Mouse (Mus musculus) midbrain, embryonic 10.5 days (tissue): ENCODE measurements around the gene Cmah. TPM values are rescaled to one million over a fixed set of nuclear protein-coding genes. Genes with fewer than 3 reads are reported as not detected.

Experiments used
- DNase-seq: peaks from one replicate; pipeline ENCODE4 v3.0.0-alpha.2; 2017; ENCODE audit warnings: low spot score
- H3K27ac ChIP-seq: fragments of 300-500 bp; sonication (generic); replicated peaks from 2 replicates; pipeline ENCODE4 v1.5.1; 2016; ENCODE audit warnings: mild to moderate bottlenecking
- H3K27me3 ChIP-seq: fragments of 300-500 bp; sonication (generic); 2 replicates; pipeline ENCODE4 v1.6.1; 2016; ENCODE audit warnings: low read depth, mild to moderate bottlenecking; ENCODE audit not compliant: poor library complexity, severe bottlenecking
- H3K36me3 ChIP-seq: fragments of 300-500 bp; sonication (generic); 2 replicates; pipeline ENCODE4 v1.6.1; 2016; ENCODE audit warnings: mild to moderate bottlenecking, moderate library complexity
- H3K4me1 ChIP-seq: fragments of 300-500 bp; sonication (generic); 2 replicates; pipeline ENCODE4 v1.6.1; 2016
- H3K4me3 ChIP-seq: fragments of 300-500 bp; sonication (generic); 2 replicates; pipeline ENCODE4 v1.5.1; 2016; ENCODE audit warnings: mild to moderate bottlenecking, moderate library complexity
- H3K9me3 ChIP-seq: fragments of 300-500 bp; sonication (generic); replicated peaks from 2 replicates; pipeline ENCODE4 v1.6.1; 2016; ENCODE audit warnings: mild to moderate bottlenecking
- WGBS: fragments of 180-500 bp; shearing (Covaris S2); methylation state at CpG from one replicate; pipeline ENCODE4 v1.1.7; 2016; 5-methylcytosine and 5-hydroxymethylcytosine counted together
- polyA plus RNA-seq: library from polyadenylated mRNA; unstranded; fragments of >200 nt; fragmentation: Nextera tagmentation; extraction: Ambion mirVana; gene quantifications from 2 replicates; pipeline ENCODE4 v1.2.1, GENCODE M21; 2016

Gene Cmah
- polyA plus RNA-seq, 1 experiment from 2014 or later, result 0.42 TPM

GRCm38 (mm10) chr13:24328036-24328817 is 1.0 kb downstream of the Cmah start:
- no peak overlapping the region for H3K4me3 ChIP-seq
- no peak for DNase-seq
- WGBS, result 85% methylated on average over 9 of the region's 9 CpGs
- H3K9me3 ChIP-seq, result no peaks in the 10 kb centered on the region
- H3K27ac ChIP-seq, result no peak overlapping the region
- H3K36me3 ChIP-seq, result no peaks in the 10 kb centered on the region
- H3K4me1 ChIP-seq, result no peaks in the 10 kb centered on the region
- H3K27me3 ChIP-seq, result no peaks in the 10 kb centered on the region

- Histone ChIP-seq H3K9me3 (no peaks in the 10 kb centered on the region), H3K4me1 (no peaks in the 10 kb centered on the region), H3K27me3 (no peaks in the 10 kb centered on the region), H3K36me3 (no peaks in the 10 kb centered on the region), H3K4me3 (no peak overlapping the region), H3K27ac (no peak overlapping the region)
- 85% methylated on average over 4 of the region's 4 CpGs for WGBS
- DNase-seq, result no peak
These were observed 2.9 kb downstream of the Cmah start for GRCm38 (mm10) chr13:24330128-24330527.

GRCm38 (mm10) chr13:24330836-24331523 is 3.8 kb downstream of the Cmah start:
- WGBS, result 77% methylated on average over 7 of the region's 7 CpGs

GRCm38 (mm10) chr13:24332537-24332936 is 5.3 kb downstream of the Cmah start:
- WGBS, result 69% methylated on average over 3 of the region's 3 CpGs
- Histone ChIP-seq H3K27ac (no peak overlapping the region), H3K4me1 (no peaks in the 10 kb centered on the region), H3K27me3 (no peaks in the 10 kb centered on the region), H3K4me3 (no peak overlapping the region), H3K9me3 (no peaks in the 10 kb centered on the region), H3K36me3 (no peaks in the 10 kb centered on the region)
- DNase-seq, result no peak

More at GRCm38 (mm10) chr13:24330836-24331523, 3.8 kb downstream of the Cmah start:
- Histone ChIP-seq H3K27me3 (no peaks in the 10 kb centered on the region), H3K9me3 (no peaks in the 10 kb centered on the region), H3K36me3 (no peaks in the 10 kb centered on the region), H3K4me3 (no peak overlapping the region), H3K4me1 (no peaks in the 10 kb centered on the region), H3K27ac (no peak overlapping the region)
- no peak for DNase-seq

- Histone ChIP-seq H3K4me1 (no peaks in the 10 kb centered on the region), H3K4me3 (no peak overlapping the region), H3K27me3 (no peaks in the 10 kb centered on the region), H3K9me3 (no peaks in the 10 kb centered on the region), H3K36me3 (no peaks in the 10 kb centered on the region), H3K27ac (no peak overlapping the region)
- no peak for DNase-seq
- WGBS, result 80% methylated on average over 4 of the region's 4 CpGs
These were observed 9.6 kb downstream of the Cmah start for GRCm38 (mm10) chr13:24336818-24337217.

- H3K36me3 ChIP-seq, result no peaks in the 10 kb centered on the region
- no peaks in the 10 kb centered on the region for H3K27me3 ChIP-seq
- no peak overlapping the region for H3K27ac ChIP-seq
- H3K4me1 ChIP-seq, result no peaks in the 10 kb centered on the region
- no peaks in the 10 kb centered on the region for H3K9me3 ChIP-seq
- WGBS, result 64% methylated on average over 3 of the region's 3 CpGs
- no peak for DNase-seq
- H3K4me3 ChIP-seq, result no peak overlapping the region
These were observed 10.7 kb downstream of the Cmah start for GRCm38 (mm10) chr13:24337874-24338273.

GRCm38 (mm10) chr13:24338343-24338861 is 11.2 kb downstream of the Cmah start:
- DNase-seq, result no peak
- no peak overlapping the region for H3K27ac ChIP-seq
- no peaks in the 10 kb centered on the region for H3K9me3 ChIP-seq
- WGBS, result 77% methylated on average over 4 of the region's 4 CpGs
- H3K36me3 ChIP-seq, result no peaks in the 10 kb centered on the region
- H3K4me1 ChIP-seq, result no peaks in the 10 kb centered on the region
- no peaks in the 10 kb centered on the region for H3K27me3 ChIP-seq
- H3K4me3 ChIP-seq, result no peak overlapping the region

- Histone ChIP-seq H3K4me3 (no peak overlapping the region), H3K4me1 (no peaks in the 10 kb centered on the region), H3K27me3 (no peaks in the 10 kb centered on the region), H3K9me3 (no peaks in the 10 kb centered on the region), H3K27ac (no peak overlapping the region), H3K36me3 (no peaks in the 10 kb centered on the region)
- no peak for DNase-seq
These were observed 12.7 kb downstream of the Cmah start for GRCm38 (mm10) chr13:24339907-24340306.

GRCm38 (mm10) chr13:24340462-24340861 is 13.3 kb downstream of the Cmah start:
- no peak overlapping the region for H3K27ac ChIP-seq
- H3K4me1 ChIP-seq, result no peaks in the 10 kb centered on the region
- 90% methylated on average over 6 of the region's 6 CpGs for WGBS
- DNase-seq, result no peak
- H3K4me3 ChIP-seq, result no peak overlapping the region
- H3K27me3 ChIP-seq, result no peaks in the 10 kb centered on the region
- H3K9me3 ChIP-seq, result no peaks in the 10 kb centered on the region
- no peaks in the 10 kb centered on the region for H3K36me3 ChIP-seq

- no peaks in the 10 kb centered on the region for H3K36me3 ChIP-seq
- no peaks in the 10 kb centered on the region for H3K27me3 ChIP-seq
- DNase-seq, result no peak
- H3K27ac ChIP-seq, result no peak overlapping the region
- H3K4me3 ChIP-seq, result no peak overlapping the region
- H3K9me3 ChIP-seq, result no peaks in the 10 kb centered on the region
- WGBS, result 83% methylated on average over 4 of the region's 4 CpGs
- H3K4me1 ChIP-seq, result no peaks in the 10 kb centered on the region
These were observed 14.9 kb downstream of the Cmah start for GRCm38 (mm10) chr13:24342091-24342490.

- Histone ChIP-seq H3K36me3 (no peaks in the 10 kb centered on the region), H3K27ac (no peak overlapping the region), H3K9me3 (no peaks in the 10 kb centered on the region), H3K4me3 (no peak overlapping the region), H3K4me1 (no peaks in the 10 kb centered on the region), H3K27me3 (no peaks in the 10 kb centered on the region)
- no peak for DNase-seq
- WGBS, result 90% methylated on average over 5 of the region's 5 CpGs
These were observed 25.8 kb downstream of the Cmah start for GRCm38 (mm10) chr13:24353004-24353403.

- Histone ChIP-seq H3K4me3 (no peak overlapping the region), H3K27ac (no peak overlapping the region), H3K27me3 (no peaks in the 10 kb centered on the region), H3K9me3 (no peaks in the 10 kb centered on the region), H3K4me1 (0 out of 2 replicates have a peak, but pooled peaks cover 6% of the 10 kb centered on the region), H3K36me3 (no peaks in the 10 kb centered on the region)
- WGBS, result 88% methylated on average over 5 of the region's 5 CpGs
- DNase-seq, result no peak
These were observed 27.5 kb downstream of the Cmah start for GRCm38 (mm10) chr13:24354751-24355150.

- no peaks in the 10 kb centered on the region for H3K36me3 ChIP-seq
- 58% methylated on average over 1 of the region's 1 CpGs for WGBS
- H3K27me3 ChIP-seq, result no peaks in the 10 kb centered on the region
- H3K27ac ChIP-seq, result peak overlapping the region; percentile 23; the same call in 1 of the 2 replicates
- H3K9me3 ChIP-seq, result no peaks in the 10 kb centered on the region
- no peak overlapping the region for H3K4me3 ChIP-seq
- DNase-seq, result no peak
- 0 out of 2 replicates have a peak, but pooled peaks cover 6% of the 10 kb centered on the region for H3K4me1 ChIP-seq
These were observed 32.0 kb downstream of the Cmah start for GRCm38 (mm10) chr13:24359181-24359580.
